Mouse (Mus musculus): ENCODE data around the gene Lgr5. TPM values are rescaled to one million over a fixed set of nuclear protein-coding genes. Genes with fewer than 3 reads are reported as not detected.
A peak's percentile ranks its signal among the peaks of the same experiment; 100 is the strongest.

The Lgr5 gene
- polyA plus RNA-seq, 1 experiment from 2014 or later = 0.65 TPM

DNA sequence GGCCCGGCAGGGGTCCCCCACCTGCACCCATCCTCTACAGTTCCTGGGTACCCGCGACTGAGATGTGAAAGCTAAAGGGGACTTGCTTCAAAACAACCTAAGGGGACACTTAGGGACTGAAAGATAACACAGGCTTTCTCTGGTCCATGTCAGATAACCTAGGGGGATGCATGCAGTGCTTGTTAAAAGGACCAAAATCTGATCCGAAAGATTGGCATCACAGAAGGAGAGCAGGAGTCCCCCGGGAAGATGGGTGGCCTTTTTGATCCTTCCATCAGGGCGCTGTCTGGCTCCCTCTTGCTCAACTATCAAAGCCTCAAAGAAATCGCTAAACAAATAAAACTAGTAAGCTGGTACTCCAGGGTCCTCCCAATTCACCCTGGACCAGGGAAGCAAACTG, 399 bp upstream of the Lgr5 start:
- Histone ChIP-seq H3K27ac (ENCODE audit: poor library complexity, severe bottlenecking) (no peak overlapping the region), H3K36me3 (no peaks in the 10 kb centered on the region), H3K9ac (peak overlapping the region; percentile 56; the same call in 1 of the 2 replicates), H3K4me1 (replicated peaks) (peaks cover 32% of the 10 kb centered on the region), H3K4me3 (peak overlapping the region; percentile 54), H3K27me3 (replicated peaks) (peaks cover 59% of the 10 kb centered on the region), H3K9me3 (replicated peaks) (no peaks in the 10 kb centered on the region), H3K4me2 (peak overlapping the region; percentile 99)
- 2% methylated on average over 7 of the region's 7 CpGs for WGBS
- ATAC-seq (ENCODE audit: insufficient number of reproducible peaks, low FRiP score) = no peak

DNA sequence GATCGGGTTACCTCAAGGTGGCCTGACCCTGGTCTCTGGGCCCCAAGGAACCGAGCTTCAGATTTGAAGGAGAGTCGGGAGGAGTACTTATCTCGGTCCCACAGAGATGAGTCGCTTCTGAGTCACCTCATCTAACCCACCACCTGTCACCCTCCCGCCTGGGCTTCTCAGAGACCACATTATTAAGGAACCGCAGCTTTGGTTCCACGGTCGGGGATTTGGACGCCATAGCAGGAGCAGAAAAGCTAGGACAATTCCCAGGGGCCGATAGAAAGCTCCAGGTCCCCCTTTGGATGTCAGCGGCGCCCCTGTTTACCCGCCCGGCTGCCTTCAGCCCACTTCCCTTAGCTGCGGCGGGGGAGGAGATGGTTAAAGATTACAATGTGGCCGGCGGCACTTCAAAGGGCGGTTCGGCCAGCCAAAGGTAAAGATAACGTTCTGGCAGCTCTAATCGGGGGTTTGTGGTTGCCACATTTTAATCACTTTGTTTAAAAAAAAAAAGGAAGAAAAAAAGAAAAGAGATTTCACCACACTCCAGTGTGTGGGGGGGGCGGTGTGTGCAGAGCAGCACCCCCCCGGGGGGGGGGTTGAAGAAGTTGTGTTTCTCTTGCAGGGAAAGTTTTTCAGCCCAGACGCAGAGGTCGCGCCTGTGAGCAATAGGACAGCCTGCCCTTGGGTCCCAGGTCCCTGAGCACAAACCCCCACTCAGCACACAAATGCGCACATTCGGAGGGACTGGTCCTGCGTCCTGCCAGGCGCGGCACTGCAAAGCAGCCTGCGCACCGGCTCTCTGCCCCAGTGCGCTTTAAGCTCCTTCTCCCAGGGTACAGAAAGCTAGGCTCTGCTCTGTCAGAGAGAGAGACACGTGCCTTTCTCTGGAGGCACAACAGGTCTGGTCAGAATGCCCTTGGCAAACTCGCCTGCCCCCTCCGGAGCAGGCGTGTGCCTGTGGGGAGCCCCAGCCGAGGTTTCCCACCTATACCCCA, 1.0 kb downstream of the Lgr5 start:
- Histone ChIP-seq H3K4me2 (peak overlapping the region; percentile 99), H3K9me3 (replicated peaks) (no peaks in the 10 kb centered on the region), H3K36me3 (no peaks in the 10 kb centered on the region), H3K4me1 (replicated peaks) (peaks cover 32% of the 10 kb centered on the region), H3K9ac (peak overlapping the region; percentile 56), H3K27ac (ENCODE audit: poor library complexity, severe bottlenecking) (no peak overlapping the region), H3K4me3 (peak overlapping the region; percentile 54), H3K27me3 (replicated peaks) (peaks cover 59% of the 10 kb centered on the region)
- WGBS = under 1% methylated on average over 41 of the region's 41 CpGs
- peak; percentile 48 for ATAC-seq (ENCODE audit: insufficient number of reproducible peaks, low FRiP score)

DNA sequence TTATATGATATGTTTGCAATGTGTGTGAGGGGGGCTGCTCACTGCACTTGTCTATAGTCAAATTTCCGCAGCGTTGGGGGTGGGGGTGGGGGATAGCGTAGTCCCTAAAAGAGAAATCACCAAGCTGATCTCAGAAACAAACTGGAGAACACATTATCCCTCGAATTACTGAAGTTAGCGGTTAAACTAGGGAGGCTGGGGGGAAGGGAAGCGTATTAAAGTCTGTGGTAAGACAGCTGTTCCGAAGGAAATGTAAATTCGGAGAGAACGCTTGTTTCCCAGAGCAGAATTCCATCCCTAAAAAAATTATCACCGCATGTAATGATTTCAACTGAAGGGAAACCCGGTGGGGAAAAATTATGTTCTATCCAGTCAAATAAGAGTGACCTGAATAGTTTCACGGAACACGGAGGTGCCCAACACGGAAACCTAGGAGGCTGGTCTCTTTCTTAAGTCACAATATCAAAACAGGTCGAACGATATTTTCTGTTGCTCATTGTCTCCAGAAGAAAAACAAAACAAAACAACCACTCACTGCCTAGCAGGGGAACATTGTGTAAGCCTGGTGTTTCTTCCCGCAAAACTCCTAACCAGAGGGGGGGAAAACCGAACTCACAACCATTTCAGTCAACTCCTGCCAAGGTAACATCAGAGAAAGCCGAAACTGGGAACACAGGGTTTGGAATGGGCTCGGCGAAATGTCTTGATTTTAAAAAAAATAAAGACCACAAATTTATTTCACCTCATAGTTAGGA, 1.9 kb downstream of the Lgr5 start:
- peak overlapping the region; percentile 99 for H3K4me2 ChIP-seq
- ATAC-seq (ENCODE audit: insufficient number of reproducible peaks, low FRiP score) = no peak
- no peaks in the 10 kb centered on the region for H3K9me3 ChIP-seq (replicated peaks)
- peak overlapping the region; percentile 54 for H3K4me3 ChIP-seq
- 3% methylated on average over 21 of the region's 21 CpGs for WGBS
- H3K36me3 ChIP-seq = no peaks in the 10 kb centered on the region
- H3K9ac ChIP-seq = no peak overlapping the region
- H3K27me3 ChIP-seq (replicated peaks) = peaks cover 59% of the 10 kb centered on the region
- H3K4me1 ChIP-seq (replicated peaks) = peaks cover 32% of the 10 kb centered on the region
- no peak overlapping the region for H3K27ac ChIP-seq (ENCODE audit: poor library complexity, severe bottlenecking)

DNA sequence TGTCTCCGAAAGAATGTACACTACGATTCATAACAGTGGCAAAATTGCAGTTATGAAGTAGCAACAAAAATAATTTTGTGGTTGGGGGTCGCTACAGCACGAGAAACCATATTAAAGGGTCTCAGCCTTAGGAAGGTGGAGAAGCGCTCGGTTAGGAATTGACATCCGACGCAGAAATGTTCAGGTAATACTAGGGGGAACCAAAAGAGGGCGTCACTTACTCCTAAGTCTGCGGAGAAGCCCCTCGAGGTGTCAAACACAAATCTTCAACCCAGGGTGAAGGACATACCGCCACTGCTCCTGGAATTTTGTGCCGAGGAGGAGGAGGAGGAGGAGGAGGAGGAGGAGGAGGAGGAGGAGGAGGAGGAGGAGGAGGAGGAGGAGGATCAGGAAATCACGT, 2.9 kb downstream of the Lgr5 start:
- no peaks in the 10 kb centered on the region for H3K9me3 ChIP-seq (replicated peaks)
- peak overlapping the region; percentile 99 for H3K4me2 ChIP-seq
- H3K4me1 ChIP-seq (replicated peaks) = peaks cover 33% of the 10 kb centered on the region
- no peak overlapping the region for H3K27ac ChIP-seq (ENCODE audit: poor library complexity, severe bottlenecking)
- 23% methylated on average over 14 of the region's 14 CpGs for WGBS
- ATAC-seq (ENCODE audit: insufficient number of reproducible peaks, low FRiP score) = no peak
- peaks cover 53% of the 10 kb centered on the region for H3K27me3 ChIP-seq (replicated peaks)
- no peaks in the 10 kb centered on the region for H3K36me3 ChIP-seq
- H3K9ac ChIP-seq = no peak overlapping the region
- H3K4me3 ChIP-seq = no peak overlapping the region

DNA sequence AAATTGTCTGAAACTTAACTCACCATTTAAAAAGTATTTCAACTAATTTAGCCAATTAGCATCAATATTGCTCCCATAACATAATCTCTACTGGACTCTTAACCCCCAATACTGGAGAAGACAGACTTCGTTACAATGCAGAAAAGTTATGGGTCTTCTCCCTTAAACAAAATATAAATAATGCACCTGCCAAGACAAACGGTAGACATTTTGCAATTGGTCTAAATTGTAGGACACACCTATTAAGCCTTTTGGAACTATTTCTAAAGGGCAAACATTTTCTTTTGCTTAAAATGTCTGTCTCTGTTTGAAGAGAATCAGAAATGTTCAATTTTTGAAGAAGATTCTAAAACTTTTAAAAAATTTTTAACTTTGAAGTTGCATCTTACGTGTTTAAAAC, 4.5 kb downstream of the Lgr5 start:
- Histone ChIP-seq H3K27me3 (replicated peaks) (peaks cover 38% of the 10 kb centered on the region), H3K9me3 (replicated peaks) (no peaks in the 10 kb centered on the region), H3K36me3 (no peaks in the 10 kb centered on the region), H3K4me3 (no peak overlapping the region), H3K9ac (no peak overlapping the region), H3K4me1 (replicated peaks) (peaks cover 34% of the 10 kb centered on the region), H3K27ac (ENCODE audit: poor library complexity, severe bottlenecking) (no peak overlapping the region), H3K4me2 (no peak overlapping the region)
- 81% methylated on average over 3 of the region's 3 CpGs for WGBS
- ATAC-seq (ENCODE audit: insufficient number of reproducible peaks, low FRiP score) = no peak

DNA sequence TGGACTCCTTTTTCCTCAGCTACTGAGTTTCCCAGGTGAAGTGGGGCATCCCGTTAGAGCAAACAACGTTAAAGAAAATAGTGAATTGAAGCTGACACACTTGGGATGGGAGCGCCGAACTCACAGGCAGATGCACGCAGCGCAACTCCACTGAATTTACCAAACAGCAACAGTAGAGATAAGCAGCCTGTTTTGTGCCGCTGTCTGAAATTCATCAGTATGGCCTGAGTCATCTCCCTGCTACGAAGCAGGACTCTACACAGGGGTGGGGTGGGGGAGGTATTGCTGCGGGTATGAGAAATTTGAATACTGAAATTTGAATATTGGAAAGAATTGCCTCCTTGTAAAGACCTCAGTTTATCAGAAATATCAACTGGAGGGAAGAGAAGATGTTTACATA, 5.6 kb downstream of the Lgr5 start:
- no peaks in the 10 kb centered on the region for H3K9me3 ChIP-seq (replicated peaks)
- ATAC-seq (ENCODE audit: insufficient number of reproducible peaks, low FRiP score) = no peak
- WGBS = 63% methylated on average over 9 of the region's 9 CpGs

DNA sequence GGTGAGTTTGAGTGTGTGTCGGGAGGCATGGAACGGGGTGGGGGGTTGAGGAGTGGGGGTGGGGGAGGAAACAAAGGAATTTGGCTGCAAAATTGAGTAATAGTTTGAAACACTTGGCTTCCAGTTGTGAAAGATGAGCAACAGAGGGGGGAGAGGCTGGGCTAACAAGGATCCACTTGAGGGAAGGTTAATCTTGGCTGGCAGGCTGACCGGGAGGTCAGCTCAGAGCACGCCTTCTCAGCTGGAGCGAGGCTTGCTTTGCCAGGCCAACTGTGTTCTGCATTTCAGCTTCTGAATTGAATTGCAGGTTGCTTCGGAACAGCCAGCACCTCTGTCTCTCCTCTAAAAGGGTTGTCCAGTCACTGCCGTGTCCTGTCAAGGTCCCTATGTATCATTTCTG, 8.1 kb downstream of the Lgr5 start:
- Histone ChIP-seq H3K27ac (ENCODE audit: poor library complexity, severe bottlenecking) (no peak overlapping the region), H3K9me3 (replicated peaks) (no peaks in the 10 kb centered on the region), H3K4me1 (replicated peaks) (0 out of 2 replicates have a peak, but pooled peaks cover 5% of the 10 kb centered on the region), H3K36me3 (no peaks in the 10 kb centered on the region), H3K9ac (no peak overlapping the region), H3K4me2 (no peak overlapping the region), H3K4me3 (no peak overlapping the region), H3K27me3 (replicated peaks) (peaks cover 9% of the 10 kb centered on the region)
- 38% methylated on average over 7 of the region's 7 CpGs for WGBS
- no peak for ATAC-seq (ENCODE audit: insufficient number of reproducible peaks, low FRiP score)

More for the DNA sequence above, 5.6 kb downstream of the Lgr5 start:
- peaks cover 26% of the 10 kb centered on the region for H3K4me1 ChIP-seq (replicated peaks)
- H3K9ac ChIP-seq = no peak overlapping the region
- H3K4me3 ChIP-seq = no peak overlapping the region
- H3K36me3 ChIP-seq = no peaks in the 10 kb centered on the region
- no peak overlapping the region for H3K4me2 ChIP-seq
- H3K27ac ChIP-seq (ENCODE audit: poor library complexity, severe bottlenecking) = no peak overlapping the region
- H3K27me3 ChIP-seq (replicated peaks) = peaks cover 28% of the 10 kb centered on the region

DNA sequence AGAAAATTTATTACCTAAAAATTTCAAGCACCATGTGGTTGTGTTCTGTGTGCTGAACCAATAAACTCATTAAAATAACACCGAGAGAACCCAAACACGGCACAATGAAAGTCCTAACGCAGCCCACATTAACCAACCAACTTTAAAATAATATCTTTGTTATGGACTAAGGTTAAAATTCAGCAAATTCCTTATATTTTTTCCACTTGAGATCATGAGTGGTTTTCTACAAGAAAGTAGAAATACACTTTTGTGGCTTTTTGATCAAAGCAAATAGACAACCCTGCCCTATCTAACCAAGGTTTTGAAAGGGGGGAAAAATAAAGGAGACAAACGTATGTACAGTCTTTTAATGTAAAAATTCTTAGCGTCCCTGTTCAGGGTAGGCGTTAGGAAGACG, 8.5 kb downstream of the Lgr5 start:
- Histone ChIP-seq H3K27me3 (replicated peaks) (peaks cover 5% of the 10 kb centered on the region), H3K4me1 (replicated peaks) (0 out of 2 replicates have a peak, but pooled peaks cover 5% of the 10 kb centered on the region), H3K4me3 (no peak overlapping the region), H3K4me2 (no peak overlapping the region), H3K9me3 (replicated peaks) (no peaks in the 10 kb centered on the region), H3K36me3 (no peaks in the 10 kb centered on the region), H3K27ac (ENCODE audit: poor library complexity, severe bottlenecking) (no peak overlapping the region), H3K9ac (no peak overlapping the region)
- WGBS = 71% methylated on average over 7 of the region's 7 CpGs
- ATAC-seq (ENCODE audit: insufficient number of reproducible peaks, low FRiP score) = no peak

DNA sequence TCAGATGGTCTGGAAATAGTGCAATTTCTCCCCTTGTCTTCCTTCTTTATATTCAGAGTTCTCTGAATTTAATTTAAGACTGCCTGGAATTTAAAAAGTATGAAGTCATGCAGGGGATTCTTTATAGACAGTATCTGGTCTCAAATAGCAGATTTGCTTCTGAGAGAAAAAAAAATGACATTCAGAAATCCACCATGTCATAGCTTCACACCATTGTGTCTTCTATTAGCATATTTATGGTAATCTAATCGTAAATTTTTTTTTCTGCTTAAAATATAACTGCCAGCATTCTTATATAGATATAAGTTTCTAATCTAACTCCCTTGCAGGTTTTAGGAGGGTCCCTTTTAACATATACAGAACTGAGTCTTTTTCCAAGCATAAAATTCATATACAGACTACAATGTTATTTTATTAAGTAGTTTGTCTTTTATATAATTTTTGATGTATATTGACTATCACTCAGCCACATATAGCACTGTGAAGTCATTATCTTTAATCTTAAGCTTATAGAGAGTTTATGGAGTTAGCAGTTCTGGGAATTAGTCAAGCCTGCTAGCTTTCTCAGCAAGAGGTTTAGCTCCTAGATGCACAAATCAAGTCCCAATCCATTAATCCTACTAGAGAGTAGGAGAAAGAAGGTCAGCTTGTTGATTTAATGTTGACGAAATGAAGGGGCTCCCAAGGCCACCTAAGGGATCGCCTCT, 15.7 kb downstream of the Lgr5 start:
- H3K36me3 ChIP-seq = no peaks in the 10 kb centered on the region
- H3K27ac ChIP-seq (ENCODE audit: poor library complexity, severe bottlenecking) = no peak overlapping the region
- H3K27me3 ChIP-seq (replicated peaks) = no peaks in the 10 kb centered on the region
- H3K4me1 ChIP-seq (replicated peaks) = no peaks in the 10 kb centered on the region
- 0 out of 2 replicates have a peak, but pooled peaks cover 2% of the 10 kb centered on the region for H3K9me3 ChIP-seq (replicated peaks)
- ATAC-seq (ENCODE audit: insufficient number of reproducible peaks, low FRiP score) = no peak
- 50% methylated on average over 3 of the region's 3 CpGs for WGBS
- no peak overlapping the region for H3K4me2 ChIP-seq
- no peak overlapping the region for H3K9ac ChIP-seq
- H3K4me3 ChIP-seq = no peak overlapping the region

DNA sequence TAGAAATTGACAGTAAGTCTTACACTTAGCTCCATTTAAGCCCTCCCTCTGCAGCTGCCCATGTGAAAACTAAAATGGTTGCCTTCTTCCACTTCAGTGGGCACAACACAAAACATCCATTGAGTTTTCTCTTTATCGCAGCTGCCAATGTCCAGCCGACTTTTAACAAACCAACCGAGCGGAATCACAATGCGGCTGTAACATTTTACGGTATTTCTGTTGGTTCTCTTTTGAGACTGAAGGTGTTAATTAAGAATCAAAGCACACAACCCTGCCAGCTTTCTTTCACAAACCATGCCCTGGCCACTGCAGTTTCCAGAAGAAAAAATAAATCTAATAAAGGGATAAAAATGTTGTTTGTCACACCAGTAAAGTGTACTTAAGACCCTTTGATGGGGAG, 16.3 kb downstream of the Lgr5 start:
- WGBS = 80% methylated on average over 6 of the region's 6 CpGs
- no peak for ATAC-seq (ENCODE audit: insufficient number of reproducible peaks, low FRiP score)

More for the DNA sequence above, 16.3 kb downstream of the Lgr5 start:
- no peak overlapping the region for H3K27ac ChIP-seq (ENCODE audit: poor library complexity, severe bottlenecking)
- no peak overlapping the region for H3K4me2 ChIP-seq
- H3K9me3 ChIP-seq (replicated peaks) = 0 out of 2 replicates have a peak, but pooled peaks cover 2% of the 10 kb centered on the region
- H3K4me1 ChIP-seq (replicated peaks) = no peaks in the 10 kb centered on the region
- no peaks in the 10 kb centered on the region for H3K36me3 ChIP-seq
- H3K9ac ChIP-seq = no peak overlapping the region
- no peaks in the 10 kb centered on the region for H3K27me3 ChIP-seq (replicated peaks)
- H3K4me3 ChIP-seq = no peak overlapping the region
